Mouse (Mus musculus): ENCODE results near the gene Rassf1.
"Not testable (repeated sequence)": the region's sequence is repeated elsewhere in the genome, so short reads cannot be mapped to it uniquely, and the experiment has no call there.

The Rassf1 gene

DNA sequence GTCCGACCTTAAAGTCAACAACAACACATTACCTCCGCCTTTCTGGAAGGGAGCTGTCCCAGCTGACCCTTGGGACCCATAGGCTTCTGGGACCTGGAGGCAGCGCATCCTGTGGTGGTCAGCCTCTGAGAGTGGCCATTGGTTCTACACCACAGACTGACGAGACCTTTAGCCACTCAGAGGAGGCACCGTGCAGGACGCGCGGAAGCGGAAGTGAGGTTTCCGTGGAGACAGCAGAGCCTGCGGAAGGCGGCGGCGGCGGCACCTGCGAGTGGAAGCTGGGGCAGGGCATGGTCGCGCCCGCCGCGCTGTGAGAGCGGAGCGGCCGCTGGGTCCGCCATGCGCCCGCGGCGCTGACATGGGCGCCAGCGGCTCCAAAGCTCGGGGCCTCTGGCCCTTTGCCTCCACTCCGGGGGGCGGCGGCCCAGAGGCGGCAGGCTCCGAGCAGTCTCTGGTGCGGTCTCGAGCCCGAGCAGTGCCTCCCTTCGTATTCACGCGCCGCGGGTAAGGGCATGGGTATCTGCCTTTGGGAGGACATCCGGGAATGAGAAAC, 11.8 kb downstream of the Rassf1 start, which contains the start of gene Tusc2:
Gene Tusc2, plus strand, starts transcription at position 227 of the 553 bp plus-strand sequence.
- peak; percentile 91 to 95 for DNase-seq

DNA sequence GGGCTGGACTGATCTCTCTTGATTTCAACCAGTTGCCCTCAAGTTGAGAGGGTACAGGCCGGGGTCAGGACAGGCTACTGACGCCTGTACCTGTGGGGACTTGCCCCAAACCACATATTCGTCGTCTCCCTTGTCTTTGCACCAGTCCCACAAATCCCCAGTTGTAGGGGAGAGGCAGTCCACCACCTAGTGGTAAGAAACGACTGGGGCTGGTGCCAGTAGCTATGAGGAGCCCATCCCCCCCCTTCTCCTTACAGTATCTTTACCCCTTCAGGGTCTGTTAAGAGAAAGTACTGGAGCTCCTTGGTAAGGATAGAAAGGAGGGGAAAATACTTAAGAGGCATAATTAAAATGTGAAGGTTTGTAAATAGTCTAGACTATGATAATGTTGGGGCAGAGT, 14.2 kb downstream of the Rassf1 start:
- DNase-seq: peak in 1 of 2 experiments; percentile 15

DNA sequence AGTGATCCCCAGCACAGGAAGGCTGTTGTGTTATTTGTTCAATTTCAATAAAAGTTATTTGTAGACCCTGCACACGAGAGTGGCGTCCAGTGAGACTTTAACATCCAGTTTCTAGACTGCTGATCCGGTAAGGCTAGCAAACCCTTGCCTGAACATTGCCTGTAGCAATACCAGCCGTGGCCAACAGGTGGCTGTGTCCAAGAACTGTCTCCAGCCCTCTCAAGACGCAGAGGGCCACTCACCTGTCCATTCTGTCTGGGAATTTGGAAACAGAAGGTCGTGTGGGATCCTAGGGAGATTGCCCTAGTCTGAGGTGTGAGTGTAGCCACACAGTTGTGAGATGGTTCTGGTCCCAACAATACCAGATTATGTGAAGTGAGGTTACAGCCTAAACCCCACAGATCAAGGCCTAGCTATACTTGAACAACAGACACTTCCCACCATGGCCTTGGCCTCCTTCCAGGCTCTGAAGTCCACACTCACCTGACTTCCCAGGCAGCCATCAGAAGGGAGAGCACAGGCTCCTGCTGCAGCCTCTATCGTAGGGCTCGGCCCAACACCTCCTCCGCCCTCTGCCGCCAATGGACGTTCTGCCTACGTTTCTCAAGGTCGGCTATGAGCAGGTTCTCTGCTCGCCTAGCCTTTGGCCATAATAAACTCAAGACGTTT, 14.8 kb downstream of the Rassf1 start:
- peak; percentile 72 to 78 for DNase-seq

DNA sequence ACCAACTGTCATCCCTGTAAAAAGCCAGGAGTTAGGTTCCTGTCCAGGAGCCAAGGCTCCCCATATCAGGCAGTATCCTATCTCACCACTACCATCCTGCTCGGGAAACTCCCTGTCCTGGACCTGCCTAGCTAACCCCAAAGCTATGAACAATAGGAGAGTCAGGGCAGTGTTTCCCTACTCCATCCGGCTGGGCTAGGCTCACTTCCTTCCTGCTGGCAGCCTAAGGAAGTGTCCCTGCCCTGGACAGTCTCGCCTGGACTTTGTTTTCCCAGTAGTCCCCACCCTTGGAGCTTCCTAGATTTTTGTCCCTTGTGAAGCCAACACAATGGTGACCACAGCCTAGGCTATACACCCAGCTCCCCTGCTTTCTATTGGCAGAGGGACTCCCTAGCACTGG, 15.5 kb downstream of the Rassf1 start:
- DNase-seq: no peak

DNA sequence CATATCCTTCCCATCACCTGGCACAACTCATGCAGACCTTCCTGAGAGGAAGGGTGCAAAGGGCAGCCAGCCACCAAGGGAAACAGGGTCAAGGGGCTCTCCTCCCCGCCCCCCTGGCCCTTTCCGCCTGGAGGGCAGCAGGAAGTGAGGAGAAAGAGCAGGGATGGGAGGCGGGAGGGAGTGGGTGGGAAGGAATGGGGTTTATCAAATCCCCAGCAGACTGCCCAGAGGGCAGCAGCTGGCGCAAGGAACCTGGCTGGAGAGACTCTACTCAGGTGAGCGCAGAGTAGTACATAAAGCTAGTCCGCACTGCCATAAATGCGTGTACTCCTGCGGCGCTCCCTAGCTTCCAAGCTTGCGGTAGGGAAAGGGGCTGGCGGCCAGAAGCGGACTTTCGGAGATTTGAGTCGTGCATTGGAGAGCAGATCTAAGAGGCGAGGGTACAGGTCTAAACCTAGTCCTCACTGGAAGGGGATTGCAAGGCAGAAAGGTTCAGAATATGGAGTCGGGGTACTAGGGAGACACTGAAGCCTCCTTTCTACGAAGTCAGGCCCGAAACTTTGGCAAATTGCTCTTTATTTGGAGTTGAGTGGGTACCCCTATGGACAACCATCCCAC, 16.5 kb downstream of the Rassf1 start, which contains the start of gene Hyal2:
Gene Hyal2, plus strand, starts transcription at position 244 of the 618 bp plus-strand sequence.
- DNase-seq: peak in 1 of 2 experiments; percentile 26

DNA sequence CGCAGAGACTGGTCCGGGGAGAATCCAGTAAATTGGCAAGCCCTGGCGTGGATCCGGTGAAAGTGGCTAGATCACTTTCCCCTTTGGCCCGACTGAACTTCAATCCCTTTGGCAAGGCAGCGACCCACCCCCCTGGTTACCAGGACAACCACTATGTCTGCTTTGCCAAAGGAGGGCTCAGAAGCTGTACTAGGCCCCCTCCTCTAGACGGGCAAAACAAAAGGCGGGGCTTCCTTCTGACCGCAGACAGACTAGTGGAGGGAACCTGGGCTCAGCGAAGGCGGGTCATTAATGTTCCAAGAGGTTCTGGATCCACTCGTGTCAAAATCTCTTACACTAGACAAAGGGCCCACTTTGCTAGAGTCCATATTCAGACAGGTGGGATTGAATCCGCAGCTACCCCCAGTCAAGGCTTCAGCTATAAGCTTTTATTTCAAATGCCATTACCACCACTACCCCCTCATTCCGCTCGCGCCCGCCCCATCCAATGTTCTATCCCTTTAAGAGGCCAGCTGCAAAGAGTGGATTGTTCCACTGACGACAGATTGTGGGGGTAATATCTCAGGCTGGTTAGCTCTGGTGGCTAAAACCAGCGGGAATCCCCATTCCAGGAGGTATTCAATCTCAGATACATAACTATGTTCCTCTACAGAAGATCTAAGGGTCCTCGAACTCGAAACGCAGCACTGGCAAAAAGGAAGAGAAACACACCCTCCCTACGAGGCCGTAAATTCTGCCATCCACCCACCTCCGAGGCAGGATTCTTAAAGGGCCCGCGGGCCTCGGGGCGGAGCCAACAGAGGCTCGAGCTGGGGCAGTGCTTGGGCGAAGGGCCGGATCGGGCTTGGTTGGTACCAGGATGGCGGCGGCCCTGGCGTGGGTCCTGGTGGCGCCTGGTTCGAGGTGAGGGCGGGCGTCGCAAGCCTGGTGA, 17.2 kb downstream of the Rassf1 start:
- peak; percentile 82 to 83 for DNase-seq

DNA sequence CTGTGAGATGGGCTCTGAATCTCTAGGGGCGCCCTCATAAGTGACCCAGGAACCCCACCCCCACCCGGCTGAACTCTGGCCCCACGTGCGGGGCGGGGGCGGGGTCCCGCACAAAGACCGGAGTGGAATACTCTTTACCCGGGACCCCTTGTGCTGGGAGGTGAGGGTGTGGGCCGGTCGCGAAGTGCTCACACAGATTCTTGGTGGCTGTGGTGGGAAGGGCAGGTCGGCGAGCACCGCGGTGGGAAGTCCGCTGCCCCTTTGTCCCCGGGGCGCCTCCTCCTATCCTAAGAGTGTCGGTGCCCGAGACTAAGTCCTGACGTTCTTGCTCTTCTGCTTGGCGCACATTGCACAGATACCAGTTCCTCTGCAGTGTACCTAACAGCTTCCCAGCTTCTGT, 17.9 kb downstream of the Rassf1 start:
- DNase-seq: no peak

DNA sequence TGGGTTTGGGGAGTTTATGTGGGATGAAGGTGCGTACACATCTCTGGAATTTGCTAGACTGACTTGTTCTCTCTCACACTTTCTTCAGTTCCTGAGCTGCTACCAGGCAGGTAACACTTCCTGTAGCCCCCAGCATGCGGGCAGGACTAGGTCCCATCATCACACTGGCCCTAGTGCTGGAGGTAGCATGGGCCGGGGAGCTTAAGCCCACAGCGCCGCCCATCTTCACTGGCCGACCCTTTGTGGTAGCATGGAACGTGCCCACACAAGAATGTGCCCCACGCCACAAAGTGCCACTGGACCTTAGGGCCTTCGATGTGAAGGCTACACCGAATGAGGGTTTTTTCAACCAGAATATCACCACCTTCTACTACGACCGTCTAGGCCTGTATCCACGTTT, 18.7 kb downstream of the Rassf1 start:
- DNase-seq: no peak

DNA sequence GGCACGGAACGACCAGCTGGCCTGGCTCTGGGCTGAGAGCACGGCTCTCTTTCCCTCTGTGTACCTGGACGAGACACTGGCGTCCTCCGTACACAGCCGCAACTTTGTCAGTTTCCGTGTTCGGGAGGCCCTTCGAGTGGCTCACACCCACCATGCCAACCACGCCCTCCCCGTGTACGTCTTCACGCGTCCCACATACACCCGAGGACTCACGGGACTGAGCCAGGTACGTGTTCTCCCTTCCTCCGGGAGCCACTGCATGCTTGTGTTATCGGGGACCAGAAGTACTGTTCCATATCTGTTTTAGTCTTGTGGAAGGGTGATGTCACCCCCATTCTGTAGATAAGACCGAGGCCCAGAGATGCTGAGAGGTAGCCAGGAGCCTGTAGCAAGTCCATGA, 19.5 kb downstream of the Rassf1 start:
- no peak for DNase-seq

DNA sequence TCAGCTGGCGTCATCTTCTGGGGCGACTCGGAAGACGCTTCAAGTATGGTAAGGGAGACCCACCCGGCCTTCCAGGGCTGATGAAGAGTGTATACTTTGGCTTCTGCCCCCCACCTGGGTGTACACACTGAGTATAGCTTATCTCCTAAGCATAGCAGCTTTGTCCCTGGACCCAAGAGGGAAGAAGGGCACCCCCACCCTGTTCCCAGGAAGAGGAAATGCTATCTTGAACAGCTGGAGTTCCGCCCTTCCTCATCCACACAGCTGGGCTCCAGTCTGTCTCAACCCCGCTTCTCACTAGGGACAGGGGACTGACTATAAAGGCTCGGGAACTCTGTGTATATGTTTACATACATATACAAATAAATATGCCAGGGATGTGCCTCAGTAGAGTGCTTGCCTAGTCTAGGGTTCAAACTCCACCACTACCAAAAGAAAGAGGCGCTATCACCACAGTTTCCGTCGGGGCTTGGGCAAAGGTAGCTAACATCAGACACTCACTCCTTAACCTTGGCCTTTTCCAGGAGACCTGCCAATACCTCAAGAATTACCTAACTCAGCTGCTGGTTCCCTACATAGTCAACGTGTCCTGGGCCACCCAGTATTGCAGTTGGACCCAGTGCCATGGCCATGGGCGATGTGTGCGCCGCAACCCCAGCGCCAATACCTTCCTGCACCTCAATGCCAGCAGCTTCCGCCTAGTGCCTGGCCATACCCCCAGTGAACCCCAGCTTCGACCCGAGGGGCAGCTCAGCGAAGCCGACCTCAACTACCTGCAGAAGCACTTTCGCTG, 20.4 kb downstream of the Rassf1 start:
- DNase-seq: peak in 1 of 2 experiments; percentile 8

DNA sequence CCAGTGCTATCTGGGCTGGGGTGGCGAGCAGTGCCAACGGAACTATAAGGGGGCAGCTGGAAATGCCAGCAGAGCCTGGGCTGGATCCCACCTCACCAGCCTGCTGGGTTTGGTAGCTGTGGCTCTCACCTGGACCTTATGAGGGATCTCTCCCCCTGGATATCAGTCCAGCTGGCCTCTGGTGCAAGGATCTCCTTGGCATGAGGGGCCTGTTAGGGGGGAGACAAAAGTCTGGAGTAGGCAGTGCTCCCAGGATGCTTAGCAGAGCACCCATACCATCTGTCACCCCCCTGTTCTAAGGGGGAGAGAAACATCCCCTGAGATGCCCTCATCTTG, 20.9 kb downstream of the Rassf1 start:
- no peak for DNase-seq

DNA sequence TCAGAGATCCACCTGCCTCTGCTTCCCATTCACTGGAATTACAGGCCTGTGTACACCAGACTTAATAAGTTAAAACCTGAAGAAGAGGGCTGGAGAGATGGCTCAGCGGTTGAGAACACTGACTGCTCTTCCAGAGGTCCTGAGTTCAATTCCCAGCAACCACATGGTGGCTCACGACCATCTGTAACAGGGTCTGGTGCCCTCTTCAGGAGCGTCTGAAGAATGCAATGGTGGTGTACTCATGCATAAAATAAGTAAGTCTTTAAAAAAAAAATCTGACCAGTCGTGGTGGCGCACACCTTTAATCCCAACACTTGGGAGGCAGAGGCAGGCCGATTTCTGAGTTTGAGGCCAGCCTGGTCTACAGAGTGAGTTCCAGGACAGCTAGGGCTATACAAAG, 22.4 kb downstream of the Rassf1 start:
- not testable (repeated sequence) for DNase-seq

DNA sequence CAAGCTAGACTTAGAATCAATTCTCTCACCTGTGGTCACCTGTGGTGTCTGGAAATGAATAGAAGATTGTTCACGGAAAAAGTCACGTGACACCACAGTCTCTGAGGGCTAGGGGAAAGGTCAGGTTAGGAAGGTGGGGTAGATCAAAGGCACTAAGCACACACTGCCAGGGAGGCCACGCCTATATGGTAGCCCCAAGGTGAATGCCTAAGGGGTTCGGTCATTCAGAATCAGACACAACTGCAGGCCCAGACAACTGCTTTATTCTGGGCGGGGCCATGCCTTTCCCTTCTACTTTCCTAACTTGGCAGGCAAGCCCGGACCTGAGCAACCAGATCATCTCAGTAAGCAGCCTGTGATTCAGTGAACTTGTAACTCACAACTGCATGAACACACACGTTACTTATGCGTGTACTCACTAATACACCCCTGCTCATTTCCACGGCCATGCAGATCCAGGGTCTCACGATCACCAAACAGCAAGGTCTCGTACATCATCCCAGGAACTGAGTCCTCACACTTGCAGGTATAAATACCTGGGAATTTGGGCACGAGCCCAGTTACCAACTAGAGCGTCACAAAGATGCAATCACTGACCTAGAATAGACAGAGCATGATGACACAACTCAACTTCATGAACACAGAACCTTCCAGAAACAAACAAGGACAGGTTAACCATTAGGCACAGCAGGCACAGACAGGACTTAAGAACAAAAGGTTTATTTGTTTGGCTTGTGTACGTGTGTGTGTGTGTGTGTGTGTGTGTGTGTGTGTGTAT, 24.4 kb downstream of the Rassf1 start:
- DNase-seq: no peak

DNA sequence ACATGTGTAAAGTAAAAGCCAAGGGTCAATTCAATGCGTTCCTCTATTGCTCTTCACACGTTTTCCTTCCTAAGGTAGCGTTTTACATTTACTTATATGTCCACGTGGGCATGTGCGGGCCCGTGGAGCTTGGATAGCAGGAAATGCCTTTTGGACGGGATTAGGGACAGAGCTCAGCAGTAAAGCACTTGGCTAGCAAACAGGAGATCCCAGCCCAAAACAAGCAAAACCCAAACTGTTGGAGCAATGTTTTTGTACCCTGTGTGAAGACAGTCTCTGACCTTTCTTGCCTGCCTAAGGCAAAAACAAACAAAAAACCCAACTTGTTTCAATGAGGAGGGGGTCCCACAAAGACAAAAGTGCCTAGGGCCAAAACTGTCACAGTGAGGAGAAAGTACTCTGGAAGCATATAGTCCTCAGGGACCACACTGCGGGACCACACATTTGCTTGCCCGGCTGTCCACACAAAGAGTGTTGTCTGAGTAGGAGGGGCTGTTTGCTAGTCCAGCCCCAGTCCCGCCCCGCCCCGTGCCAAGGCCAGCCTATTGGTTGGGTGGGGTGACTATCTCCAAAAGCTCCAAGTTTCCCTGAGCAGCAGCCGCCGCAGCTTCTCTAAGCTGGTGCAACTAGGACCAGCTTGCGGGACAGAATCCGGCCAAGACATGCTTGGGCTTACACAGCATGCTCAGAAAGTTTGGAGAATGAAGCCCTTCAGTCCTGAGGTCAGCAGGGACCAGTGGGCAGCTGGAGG, 25.2 kb downstream of the Rassf1 start, which contains the start of gene Hyal1:
Gene Hyal1, plus strand, starts transcription at position 571 of the 751 bp plus-strand sequence.
- DNase-seq: no peak

DNA sequence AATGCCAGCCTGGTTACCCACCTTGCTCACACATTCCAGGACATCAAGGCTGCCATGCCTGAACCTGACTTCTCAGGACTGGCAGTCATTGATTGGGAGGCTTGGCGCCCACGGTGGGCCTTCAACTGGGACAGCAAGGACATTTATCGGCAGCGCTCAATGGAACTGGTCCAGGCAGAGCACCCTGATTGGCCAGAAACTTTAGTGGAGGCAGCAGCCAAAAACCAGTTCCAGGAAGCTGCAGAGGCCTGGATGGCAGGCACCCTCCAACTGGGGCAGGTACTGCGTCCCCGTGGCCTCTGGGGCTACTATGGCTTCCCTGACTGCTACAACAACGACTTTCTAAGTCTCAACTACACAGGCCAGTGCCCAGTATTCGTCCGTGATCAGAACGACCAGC, 26.5 kb downstream of the Rassf1 start:
- no peak for DNase-seq

DNA sequence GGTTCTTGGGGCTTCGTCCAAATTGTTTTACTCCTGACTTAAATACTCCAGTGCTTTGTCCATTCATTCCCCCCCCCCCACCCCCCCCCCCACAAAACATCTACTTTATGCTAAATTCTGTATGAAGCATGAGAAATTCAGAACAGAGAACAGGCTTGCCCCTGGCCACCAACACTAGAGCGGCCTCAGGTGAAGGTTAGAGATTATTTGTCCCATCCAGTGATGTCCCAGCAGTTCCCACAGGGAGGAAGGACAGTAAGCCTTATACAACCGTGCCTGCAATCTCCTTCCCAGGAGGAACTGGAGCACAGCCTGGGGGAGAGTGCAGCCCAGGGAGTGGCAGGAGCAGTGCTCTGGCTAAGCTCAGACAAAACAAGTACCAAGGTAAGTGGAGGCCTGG, 27.2 kb downstream of the Rassf1 start, which contains the start of gene Naa80:
Gene Naa80, plus strand, starts transcription at position 301 of the 400 bp plus-strand sequence.
- DNase-seq: no peak

DNA sequence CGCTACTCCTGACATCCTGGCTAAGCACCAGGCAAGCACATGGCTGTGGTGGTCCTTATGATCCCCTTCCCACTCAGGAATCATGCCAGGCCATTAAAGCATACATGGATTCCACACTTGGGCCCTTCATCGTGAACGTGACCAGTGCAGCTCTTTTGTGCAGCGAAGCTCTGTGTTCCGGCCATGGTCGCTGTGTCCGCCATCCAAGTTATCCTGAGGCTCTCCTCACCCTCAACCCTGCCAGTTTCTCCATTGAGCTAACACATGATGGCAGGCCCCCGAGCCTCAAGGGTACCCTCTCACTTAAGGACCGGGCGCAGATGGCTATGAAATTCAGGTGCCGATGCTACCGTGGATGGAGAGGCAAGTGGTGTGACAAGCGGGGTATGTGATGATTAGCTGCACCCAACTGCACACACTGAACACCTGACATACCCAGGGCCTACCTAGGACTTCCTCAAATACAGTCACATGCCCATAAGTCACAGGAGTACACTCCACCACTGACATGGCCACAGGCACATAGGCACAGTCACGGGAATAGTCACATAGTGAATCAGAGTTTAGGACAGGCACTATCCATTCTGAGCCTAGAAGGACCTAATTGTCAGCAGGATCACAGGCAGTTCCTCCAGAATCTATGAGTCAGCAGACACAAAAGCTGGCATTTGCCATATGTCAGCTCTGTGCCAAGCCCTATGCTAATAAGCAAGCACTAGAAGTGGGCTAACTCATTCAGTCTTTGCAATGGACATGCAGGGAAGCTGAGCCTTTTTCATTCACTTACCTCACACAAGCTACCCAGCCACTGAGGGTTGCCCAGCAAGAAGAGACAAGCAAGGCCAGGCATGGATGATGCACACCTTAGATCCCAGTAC, 27.9 kb downstream of the Rassf1 start:
- no peak for DNase-seq

DNA sequence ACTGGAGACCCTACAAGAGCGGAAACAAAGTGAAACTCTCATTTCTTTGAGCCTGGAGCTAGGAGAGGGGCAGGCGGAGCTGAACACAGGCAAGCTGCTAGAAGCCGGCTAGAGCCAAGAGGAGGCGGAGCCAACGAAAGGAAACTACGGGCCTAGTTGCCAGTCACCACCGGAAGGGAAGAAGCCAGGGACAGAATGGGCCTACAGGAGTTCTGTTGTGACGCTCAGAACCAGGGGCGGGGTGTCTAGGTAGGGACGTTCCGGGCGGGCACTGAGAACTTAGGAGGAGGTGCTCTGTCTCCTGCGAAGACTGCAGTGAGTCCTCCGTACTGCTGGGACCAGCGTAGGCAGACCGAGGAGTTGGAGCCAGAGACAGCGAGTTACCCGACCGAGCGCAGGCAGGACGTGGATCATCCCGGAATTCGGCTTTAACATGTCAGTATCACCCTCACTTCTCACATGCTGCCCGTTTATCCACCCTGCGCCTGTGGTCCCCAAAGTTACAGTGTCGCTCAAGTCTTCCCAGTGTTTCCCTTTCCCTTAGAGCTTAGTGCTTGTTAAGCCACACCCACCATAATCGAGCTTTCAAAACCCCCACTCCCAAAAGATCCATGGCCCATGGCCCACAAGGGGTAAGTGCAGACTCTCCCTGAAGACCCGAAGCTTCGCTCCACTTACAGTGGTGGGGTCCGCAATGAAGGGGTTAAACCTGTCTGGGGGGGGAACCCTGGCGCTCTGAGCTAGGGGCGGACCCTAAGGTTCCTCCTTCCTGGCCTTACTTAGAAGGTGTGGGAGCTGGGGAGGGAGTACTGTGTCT, 29.4 kb downstream of the Rassf1 start, which contains the start of gene Hyal3:
Gene Hyal3, plus strand, starts transcription at position 318 of the 817 bp plus-strand sequence.
- DNase-seq: peak; percentile 83 to 88
